Mouse (Mus musculus) left cerebral cortex, adult 9 months (tissue): ENCODE measurements around the gene Gm21708.
"Not testable (repeated sequence)": the region's sequence is repeated elsewhere in the genome, so short reads cannot be mapped to it uniquely, and the experiment has no call there.

Experiments
- DNase-seq, 2 experiments: peaks; one replicate each; pipeline ENCODE4 v3.0.0; 2022; ENCODE audit warnings: low spot score in 2 of 2

Gm21708 gene

GRCm38 (mm10) chrY:3410067-3410466 lies at the start of gene Gm21708, which contains the start of gene Gm21704:
TSS of gene Gm21708 (minus strand) at chrY:3410167.
TSS of gene Gm21704 (minus strand) at chrY:3410167.
- DNase-seq = not testable (repeated sequence)
